Mouse (Mus musculus) frontal cortex, postnatal 14 days (tissue): ENCODE data around the gene Dzip1.

Source experiments
- DNase-seq, 2 experiments: peaks; one replicate each; pipeline ENCODE4 v3.0.0; 2022; ENCODE audit warnings: low spot score in 2 of 2

Gene Dzip1

DNA sequence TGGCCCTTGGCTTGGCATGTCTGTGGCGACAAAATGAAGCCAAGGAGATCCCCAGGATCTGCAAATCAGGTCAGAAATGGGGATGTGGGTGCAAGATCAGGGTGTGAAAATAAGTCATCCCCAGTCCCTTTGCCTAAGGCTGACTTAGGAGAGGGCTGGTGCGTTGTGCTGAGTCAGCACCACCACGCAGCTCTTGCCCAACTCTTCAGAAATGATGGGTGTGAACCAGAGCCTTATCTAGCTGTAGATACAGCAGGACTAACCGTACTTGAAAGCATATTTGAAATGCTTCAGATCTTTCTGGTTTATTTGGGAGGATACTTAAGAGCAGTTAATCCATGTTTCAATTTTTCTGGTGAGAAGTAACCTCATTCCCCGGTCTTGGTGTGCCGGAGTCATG lies 55.5 kb downstream of the Dzip1 start:
- DNase-seq = no peak

GRCm38 (mm10) chr14:118868102-118868724 lies 57.0 kb downstream of the Dzip1 start:
- DNase-seq = peak in 1 of 2 experiments; percentile 25

GRCm38 (mm10) chr14:118867366-118867765 lies 57.9 kb downstream of the Dzip1 start:
- no peak for DNase-seq

DNA sequence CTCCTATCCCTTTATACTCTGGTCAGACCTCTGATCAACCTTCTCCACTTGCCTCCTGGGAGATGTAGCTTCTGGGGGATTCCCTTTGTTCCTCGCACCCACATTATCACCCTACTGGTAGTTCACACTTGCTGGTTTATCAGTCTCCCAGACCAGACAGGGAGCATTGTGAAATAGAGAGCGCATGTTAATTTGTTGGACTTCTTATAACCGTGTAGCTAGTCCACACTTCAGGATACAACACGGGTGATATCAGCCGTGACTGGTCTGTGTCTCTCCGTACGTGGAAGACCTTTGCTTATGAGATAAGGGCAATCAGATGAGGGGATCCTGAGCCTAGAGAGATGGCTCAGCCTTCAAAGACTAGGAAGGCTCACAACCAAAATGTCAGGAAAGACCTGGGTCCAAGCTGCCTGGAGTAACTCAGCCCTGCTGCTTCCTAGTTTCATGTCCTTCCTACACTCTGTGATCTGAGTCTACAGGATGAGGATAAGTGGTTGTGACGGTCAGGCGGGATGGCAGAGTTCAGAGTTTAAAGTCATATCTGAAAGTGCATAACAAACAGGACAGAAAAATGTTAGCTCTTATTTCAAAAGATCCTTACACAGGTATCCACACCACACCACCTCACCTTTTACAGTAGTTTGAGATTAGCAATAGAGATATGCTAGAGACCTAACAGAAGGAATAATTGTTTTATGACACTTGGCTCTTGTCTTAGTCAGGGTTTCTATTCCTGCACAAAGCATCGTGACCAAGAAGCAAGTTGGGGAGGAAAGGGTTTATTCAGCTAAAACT lies 59.0 kb downstream of the Dzip1 start:
- DNase-seq = no peak

DNA sequence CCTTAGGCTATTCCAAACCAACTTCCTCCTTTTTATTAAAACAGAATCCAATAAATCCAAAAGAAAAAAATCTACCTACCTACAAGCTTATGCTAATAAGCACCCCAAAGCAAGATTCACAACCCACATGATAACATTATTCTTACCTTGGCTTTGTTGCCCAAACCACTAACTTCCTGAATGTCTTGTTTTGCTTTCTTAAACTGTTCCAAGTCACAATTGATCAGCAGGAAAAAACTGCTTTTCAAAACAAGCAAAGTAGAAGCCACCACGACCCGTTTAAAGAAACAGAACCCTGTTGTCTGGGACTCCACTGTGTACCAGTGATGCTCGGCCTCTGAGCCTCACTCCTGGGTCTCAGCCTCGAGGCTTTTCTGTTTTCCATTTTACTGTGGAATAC lies 60.4 kb downstream of the Dzip1 start:
- DNase-seq = no peak

DNA sequence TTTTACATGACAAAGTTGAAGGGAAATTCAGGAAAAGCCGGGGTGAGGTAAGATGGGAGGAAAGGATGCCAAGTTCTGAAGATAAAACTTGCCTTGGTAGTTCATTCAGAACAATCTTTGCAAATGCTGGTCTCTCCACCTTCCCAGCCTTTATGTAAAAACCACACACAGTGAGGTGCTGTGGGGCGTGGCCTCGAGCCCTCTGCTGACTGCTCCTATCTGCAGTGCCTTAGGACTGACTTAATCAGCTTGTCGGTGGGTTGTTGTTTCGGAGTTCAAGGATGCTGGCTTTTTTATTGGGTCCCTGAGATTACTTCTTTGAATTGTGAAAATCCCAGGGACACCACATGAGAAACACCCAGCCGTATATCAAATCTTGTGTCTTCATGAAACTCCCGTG lies 63.0 kb downstream of the Dzip1 start:
- no peak for DNase-seq

DNA sequence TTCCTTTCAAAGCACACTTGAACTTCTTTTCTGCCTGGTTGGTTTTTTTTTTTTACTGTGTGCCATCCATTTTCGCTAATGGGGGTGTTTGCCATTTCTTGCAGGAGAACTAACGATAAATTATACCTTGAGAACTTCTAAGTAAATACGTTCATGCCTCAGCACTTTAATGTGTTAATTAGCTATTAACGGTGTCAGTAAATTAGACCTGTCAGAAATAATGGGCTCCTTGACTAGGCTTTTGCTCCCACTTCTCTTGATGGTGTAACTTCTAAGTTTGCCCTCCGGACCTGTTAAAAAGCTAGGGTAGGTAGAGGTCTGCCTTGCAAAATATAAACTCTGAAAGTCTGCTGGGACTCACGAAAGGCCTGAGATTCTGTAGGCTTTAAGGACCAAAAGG lies 66.9 kb downstream of the Dzip1 start:
- DNase-seq = no peak

GRCm38 (mm10) chr14:118856563-118856962 lies 68.7 kb downstream of the Dzip1 start:
- no peak for DNase-seq

- DNase-seq = no peak
Observed at GRCm38 (mm10) chr14:118855141-118855800, 70.0 kb downstream of the Dzip1 start.

- peak in 1 of 2 experiments; percentile 45 for DNase-seq
Observed at GRCm38 (mm10) chr14:118854371-118855114, 70.7 kb downstream of the Dzip1 start.

GRCm38 (mm10) chr14:118851496-118852107 lies 73.7 kb downstream of the Dzip1 start:
- no peak for DNase-seq

GRCm38 (mm10) chr14:118850696-118851035 lies 74.6 kb downstream of the Dzip1 start:
- DNase-seq = no peak

DNA sequence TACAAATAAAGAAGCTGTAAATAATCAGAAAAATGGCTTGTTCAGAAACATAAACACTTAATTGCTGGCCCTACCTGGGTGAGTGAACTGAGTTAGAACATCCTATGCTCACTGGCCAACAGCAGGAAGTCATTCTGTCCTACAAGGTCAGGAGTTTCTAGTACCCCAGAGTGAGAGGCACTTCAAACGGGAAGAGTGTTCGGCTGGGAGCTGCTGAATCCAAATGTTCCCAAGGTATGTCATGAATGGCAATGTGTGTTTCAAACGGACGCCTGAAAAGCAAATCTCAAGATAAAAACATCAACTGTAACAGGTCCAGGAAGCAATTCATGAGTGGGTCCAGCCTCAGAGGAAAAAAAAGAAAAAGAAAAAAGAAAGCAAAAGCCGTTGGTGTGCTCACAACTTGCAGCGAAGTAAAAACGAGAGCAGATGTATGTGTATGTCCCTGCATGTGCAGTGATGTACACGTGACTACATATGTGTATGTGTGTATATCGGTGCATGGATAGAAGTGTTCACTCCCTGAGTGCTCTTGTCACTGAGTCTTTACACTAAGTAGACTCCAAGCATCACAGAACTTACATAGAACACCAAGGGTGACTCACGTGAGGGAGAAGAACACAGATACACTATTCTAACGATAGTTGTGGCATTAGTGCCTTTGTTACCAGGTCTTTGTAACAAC lies 75.1 kb downstream of the Dzip1 start:
- no peak for DNase-seq

GRCm38 (mm10) chr14:118848171-118848570 lies 77.1 kb downstream of the Dzip1 start:
- DNase-seq = no peak

DNA sequence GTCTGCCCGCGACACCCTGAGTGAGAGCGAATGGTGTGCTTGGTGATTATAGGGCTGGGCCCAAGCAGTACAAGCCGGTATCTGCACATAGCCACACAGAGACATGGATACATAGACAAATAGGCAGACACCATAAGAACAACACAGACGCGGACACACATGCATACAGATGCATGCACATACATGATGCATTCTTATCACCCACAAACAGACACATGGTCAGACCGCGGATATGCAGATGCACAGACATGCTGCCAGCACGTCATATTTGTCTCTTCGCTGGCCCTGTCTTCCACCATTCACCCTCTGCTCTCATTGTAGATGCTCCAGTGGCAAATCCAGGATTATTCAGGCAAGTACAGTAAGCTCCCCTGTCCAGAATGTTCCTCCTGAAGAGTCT lies 78.4 kb downstream of the Dzip1 start:
- no peak for DNase-seq

- DNase-seq = no peak
Observed at GRCm38 (mm10) chr14:118842353-118842752, 82.9 kb downstream of the Dzip1 start.

DNA sequence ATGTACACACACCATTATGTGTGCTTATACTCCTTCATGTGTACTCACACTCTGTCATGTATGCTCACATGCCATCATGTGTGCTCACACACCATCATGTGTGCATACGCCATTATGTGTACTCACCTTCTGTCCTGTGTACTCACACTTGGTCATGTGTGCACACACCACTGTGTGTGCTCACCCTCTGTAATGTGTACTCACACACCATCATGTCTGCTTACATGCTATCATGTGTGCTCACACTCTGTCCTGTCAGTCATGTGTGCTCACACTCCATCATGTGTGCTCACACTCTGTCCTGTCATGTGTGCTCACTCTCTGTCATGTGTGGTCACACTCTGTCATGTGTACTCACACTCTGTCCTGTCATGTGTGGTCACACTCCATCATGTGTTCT lies 85.2 kb downstream of the Dzip1 start:
- DNase-seq = no peak

- DNase-seq = no peak
Observed at GRCm38 (mm10) chr14:118839416-118839815, 85.8 kb downstream of the Dzip1 start.

DNA sequence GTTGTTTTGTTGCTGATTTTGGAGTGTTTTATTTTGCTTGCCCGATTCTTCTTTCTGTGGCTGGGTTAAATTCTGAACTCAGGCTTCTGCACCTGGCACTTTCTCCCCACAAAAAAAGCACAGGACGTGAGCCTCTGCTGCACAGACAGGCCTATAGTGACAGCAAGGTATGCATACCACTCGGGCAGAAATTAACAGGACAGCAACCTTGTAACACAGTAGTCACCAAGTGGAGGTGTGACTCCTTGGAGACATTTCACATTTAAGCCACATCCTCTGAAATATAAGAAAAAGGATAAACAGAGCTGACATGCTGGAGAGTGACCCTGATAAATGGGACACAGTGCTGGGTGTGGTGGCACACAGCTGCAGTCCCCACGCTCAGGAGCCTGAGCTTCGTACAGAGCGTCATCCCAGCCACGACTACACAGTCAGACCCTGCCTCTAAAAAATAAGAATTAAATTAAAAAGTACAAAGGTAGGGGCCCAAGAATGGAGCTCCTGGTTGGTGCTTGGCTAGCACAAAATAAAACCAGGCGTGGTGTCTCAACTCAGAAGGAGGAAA lies 86.6 kb downstream of the Dzip1 start:
- DNase-seq = no peak

DNA sequence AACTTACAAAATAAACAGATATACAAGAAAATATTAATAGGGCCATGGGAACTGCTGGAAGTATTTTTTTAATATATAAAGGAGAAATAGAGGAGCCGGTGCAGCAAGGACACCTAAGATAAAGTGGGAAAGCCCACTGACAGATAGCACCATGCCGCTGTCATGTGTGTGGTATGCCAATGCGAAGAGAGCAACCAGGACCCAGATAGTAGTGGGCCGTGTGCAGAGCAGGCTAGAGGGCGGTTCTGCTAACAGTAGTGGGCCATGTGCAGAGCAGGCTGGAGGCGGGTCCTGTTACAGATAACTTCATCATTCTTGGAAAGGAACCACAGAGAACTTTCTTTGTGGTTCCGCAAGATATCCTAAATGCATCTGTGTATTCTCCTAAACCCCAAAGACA lies 88.5 kb downstream of the Dzip1 start:
- DNase-seq = no peak

- no peak for DNase-seq
Observed at GRCm38 (mm10) chr14:118836145-118836544, 89.1 kb downstream of the Dzip1 start.
